Mouse (Mus musculus) heart, adult 8-10 months (tissue): ENCODE measurements at regions not wholly inside any gene's neighbourhood (a gene's known extent, or its start where the extent isn't known, plus 50 kb on each side); places are given as distances from the start of the nearest gene placed in this dataset.
"Not testable (repeated sequence)": the region's sequence is repeated elsewhere in the genome, so short reads cannot be mapped to it uniquely, and the experiment has no call there.

ENCODE experiments used
- DNase-seq: peaks from one replicate; pipeline ENCODE4 v3.0.0; 2022; ENCODE audit warnings: low spot score

DNA sequence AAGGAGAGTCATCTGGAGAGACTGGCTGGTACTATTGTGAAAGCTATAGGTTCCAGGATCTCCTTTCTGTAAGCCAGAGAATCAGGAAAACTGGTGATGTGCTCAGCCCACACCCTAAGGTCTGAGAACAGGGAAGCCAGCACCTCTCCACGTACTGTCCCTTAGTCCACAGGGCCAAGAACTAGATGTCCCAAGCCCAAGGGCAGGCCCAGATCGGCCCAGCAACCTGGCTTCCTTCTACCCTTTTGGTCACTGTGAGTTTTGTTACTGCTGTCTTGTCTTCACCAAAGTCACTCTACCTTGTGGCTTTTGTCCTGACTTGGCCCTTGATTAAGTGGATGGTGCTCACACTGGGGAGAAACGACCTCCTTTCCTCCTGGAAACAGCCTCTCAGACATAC, 107.8 kb upstream of the Spata13 start:
- DNase-seq, result no peak

DNA sequence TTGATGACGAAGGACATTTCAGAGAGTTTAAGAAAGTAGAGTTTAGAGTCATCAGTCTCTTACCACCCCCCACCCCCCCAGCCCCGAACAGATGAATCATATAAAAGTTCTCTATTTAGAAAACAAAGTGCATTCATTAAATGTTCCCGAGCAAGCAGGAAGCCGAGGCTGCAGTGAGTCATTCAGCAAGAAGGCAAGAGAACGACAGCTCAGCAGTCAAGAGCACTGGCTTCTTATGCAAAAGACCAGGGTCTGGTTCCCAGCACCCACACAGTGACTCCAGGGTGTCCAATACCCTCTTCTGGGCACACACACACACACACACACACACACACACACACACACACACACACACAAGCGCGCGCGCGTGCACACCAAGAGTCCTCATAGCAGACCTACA, 107.0 kb upstream of the Spata13 start:
- no peak for DNase-seq

DNA sequence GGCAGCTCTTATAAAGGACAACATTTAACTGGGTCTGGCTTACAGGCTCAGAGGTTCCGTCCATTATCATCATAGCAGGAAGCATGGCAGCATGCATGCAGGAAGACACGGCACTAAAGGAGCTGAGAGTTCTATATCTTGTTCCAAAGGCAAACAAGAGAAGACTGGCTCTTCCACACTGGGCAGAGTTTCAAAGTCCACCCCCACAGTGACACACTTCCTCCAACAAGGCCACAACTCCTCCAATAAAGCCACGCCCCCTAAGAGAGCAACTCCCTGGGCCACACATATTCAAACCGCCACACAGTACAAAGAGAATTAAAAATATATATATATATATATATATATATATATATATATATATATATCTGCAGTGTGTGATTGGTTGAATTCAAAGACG, 105.8 kb upstream of the Spata13 start:
- peak; percentile 50 for DNase-seq

DNA sequence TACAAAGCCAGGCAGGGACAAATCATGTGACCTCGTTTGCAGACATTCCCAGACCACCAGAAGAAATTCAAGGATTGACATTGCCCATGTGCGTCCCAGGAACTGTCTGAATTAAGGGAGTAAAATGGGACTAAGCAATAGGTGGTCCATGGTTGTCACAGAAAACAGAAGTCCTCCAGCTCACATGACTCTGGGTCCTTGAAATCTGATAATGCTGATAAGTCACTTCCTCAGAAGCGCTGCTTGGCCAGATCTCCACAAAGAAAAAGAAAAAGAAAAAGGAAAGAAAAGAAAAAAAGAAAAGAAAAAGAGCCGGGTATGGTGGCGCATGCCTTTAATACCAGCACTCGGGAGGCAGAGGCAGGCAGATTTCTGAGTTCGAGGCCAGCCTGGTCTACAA, 105.3 kb upstream of the Spata13 start:
- DNase-seq, result no peak

DNA sequence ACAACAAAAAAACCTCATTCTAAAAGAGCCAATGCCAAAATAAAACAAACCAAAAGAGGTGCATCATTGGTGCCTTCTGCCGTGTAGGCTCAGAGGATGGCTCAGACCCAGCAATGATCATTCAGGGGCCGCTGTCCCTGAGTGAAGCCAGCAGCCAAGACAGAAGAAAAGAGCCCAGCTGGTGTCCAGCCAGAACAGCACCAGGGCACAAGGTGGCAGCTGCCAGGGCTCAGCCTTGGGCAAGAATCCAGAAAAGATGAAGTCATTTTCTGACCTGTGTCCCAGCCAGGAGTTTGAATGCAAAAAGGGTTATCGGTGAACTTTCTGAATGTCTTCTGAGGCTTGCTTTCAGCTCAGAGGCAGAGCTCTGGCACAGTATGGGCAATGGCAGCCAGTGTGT, 104.8 kb upstream of the Spata13 start:
- DNase-seq, result peak; percentile 66

DNA sequence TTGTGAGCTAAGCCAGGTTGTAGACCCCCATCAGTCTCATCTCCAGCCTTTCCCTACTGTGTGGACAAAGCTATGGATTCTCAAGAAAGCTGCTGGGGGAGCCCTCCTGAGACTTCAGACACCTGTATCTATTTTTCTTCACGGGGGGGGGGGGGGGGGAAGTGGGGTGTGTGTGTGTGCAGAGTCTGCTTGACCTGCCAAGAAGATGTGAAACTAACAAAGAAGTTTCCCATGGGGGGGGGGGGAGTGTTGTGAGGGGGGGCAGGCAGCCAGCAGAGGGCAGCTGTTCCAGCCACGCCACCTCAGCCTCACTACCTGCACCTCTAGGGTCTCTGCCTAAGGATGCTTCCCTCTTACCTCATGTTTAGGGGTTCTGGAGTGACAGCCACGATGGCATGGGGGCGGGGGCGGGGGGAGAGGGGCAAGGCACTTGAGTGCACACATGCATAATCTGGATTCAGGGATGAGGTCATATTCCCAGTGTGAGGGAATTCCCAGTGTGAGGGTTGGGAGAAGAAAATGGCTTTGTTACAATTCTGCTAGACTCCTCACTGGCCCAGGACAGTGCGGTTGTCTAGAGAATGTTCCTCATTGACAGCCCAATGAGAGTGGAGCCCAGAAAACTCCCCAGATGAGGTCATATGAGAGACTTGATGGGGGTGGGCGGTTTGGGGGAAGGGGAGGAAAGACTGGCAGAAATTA, 104.0 kb upstream of the Spata13 start:
- no peak for DNase-seq

DNA sequence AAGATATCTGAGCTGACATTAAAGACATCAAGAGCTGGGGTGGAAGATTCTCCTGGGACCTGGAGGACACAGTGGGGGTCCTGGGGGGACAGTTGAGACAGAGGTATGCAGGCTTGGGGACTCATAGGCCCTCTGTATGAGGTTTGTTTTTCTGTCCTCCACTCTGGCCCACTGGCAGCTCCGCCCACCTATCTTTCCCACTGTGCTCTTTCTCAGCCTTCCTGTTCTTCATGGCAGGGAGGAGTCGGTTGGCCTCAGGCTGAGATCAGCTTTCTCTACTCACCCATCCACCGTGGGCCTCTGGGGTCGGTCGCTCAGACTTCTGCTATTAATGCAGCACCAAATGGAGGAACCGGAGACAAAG, 103.5 kb upstream of the Spata13 start:
- DNase-seq, result no peak

DNA sequence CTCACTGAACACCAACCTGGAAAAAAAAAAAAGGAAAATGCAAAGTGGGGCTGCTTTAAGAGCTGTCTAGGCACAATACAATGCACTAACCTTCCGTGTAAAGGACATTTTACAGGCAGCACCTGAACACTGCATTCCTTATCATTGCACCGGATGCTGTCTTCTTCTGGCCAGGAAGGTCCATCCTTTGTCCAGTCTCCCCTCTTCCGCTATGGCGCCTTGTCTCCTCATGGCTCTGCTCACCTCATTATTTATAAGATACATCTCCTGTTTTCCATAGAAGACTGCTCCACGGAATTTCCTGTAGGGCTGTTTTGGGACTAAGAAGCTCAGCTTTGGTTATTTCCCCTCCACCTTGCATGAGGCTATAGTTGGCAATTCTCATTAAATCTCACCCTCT, 102.8 kb upstream of the Spata13 start:
- no peak for DNase-seq

DNA sequence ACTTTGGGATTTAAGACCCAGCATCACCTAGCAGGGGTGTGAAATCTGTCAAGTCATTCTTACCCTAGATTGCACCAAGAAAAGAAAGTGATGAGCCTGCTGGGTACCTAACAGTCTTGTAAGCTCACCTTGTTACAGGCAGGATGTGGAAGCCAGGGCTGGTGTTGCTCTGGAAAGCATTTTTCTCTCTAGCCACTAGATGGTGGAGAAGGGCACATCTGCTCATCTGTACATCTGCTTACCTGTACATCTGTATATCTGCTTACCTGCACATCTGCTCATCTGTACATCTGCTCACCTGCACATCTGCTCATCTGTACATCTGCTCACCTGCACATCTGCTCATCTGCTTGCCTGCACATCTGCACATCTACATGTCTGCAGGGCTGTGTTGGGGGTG, 102.0 kb upstream of the Spata13 start:
- DNase-seq, result no peak

DNA sequence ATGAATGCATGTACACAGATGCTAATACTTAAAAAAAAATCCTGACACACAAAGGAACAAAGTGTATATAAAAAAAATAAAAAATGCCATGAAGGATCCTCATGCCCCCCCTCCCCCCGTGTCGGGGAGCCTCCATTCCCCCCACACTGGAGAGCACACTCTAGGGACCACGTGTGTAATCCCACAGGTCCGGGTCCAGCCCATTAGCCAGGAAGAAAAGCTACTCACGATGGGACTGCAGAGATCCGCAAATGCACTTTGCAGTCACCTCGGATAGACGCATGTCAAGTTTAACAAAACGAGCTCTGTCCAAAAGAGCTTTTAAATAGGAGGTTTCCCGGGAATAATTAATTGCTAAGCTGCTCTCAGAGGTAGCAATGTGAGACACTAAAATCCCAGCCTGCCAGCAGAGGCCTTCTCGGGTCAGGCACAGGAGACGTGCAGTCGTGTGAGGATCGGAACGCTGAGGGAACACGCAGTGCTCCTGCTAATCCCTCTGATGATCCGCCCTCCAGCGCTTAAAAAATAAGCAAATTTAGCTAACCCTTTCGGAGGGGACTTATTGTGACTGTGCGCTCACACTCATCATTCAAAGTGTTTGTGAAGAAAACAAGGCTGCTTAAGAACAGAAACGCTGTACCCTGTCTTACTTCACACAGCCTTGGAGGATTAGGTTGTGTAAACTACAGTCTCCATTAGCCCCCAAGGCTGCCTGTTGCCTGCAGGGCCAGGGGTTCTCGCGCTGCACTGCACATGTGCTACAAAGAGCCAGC, 100.2 kb upstream of the Spata13 start:
- DNase-seq, result no peak

DNA sequence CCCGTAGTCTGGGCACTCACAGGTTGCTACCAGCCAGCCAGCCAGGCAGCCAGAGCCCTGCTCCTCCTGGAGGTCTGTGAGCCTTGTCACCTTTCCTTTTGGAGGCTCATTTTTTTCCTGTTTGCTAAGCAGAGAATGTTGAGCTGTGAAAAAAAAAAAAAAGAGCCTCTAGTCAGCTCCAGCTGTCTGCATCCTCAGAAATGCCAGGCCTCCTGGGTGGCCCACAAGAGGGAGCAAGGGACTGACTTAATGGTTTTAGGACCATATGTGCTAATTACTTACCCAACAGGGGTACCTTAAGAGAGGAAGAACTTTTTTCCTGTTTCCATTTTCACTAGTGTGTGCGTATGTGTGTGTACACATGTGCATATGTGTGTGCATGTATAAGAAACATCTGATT, 94.8 kb upstream of the Spata13 start:
- DNase-seq, result no peak

DNA sequence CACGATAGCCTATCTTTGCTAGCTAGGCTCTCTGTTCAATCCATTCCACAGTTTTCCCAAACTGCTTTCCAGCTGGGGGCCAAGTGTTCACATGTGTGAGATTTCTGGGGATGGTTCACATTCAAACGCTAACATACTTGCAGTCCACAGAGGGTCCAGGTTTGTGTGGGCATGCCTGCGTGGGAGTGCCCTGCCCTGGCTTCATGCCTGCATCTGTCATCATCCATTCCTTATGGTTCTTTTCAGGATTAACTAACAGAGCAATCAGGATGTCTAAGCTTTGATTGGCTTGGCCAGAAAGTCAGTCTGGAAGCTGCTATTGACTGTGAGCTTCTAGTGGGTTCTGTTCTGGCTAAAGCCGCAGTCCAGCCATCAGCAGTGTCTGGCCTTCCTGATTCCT, 93.7 kb upstream of the Spata13 start:
- DNase-seq, result no peak

DNA sequence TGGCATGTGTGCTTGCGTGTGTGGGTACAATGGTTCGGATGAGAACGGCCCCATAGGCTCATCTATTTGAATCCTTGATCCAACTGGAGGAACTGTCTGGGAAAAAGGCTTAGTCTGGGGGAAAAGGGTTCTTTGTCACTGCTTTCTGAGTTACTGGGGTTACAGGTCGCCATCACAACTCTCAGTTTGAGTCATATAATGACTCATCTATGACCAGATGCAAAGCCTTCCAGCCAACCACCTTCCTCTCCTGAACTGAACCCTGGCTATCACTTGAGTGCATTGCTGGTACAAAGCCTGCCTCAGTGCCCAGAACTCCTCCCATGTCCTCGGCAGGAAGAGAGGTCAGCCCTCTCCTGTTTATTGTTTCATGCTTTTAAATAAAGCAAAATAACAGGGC, 92.2 kb upstream of the Spata13 start:
- no peak for DNase-seq

DNA sequence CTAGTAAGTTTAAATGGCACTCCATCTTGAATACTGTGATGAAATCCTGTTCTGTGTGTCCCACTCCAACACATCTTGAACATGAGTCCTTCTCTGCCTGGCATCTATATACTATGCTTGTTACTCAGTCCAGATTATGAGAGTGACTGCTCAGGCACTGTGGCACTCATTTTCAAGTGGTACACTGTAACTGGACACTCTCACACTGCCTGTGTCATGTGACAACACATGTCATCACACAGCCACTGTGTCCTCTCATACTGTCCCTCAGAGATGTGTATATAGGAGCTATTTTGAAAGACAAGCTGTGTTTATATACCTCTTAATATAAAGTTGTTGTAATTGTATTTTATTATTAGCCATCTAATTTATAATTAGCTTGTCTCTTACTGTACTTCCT, 89.0 kb upstream of the Spata13 start:
- no peak for DNase-seq

DNA sequence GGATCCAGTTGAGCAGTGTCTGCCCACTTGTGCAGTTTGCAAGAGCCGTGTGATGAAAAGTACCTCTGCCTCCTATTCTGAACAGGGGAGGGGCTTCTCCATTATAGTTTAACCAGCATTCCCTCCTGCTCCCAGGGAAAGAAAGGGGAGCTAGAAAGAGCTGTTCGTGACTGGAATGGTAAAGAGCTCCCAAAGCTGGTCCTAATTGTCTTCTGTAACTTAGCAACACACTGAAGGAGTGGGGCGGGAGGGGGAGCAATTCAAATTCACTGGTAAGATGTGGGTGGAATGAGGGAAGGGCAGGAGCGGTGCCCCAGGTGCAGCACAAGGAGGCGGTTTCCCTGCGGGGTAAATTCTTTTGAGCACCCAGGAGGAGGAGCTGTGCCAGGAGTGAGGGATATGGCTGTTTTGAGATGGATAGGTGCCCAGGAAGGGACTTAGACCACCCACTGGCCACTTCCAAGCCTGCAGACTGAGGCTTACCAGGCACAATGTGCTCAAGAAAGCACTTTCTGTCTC, 79.5 kb upstream of the Spata13 start:
- DNase-seq, result no peak

DNA sequence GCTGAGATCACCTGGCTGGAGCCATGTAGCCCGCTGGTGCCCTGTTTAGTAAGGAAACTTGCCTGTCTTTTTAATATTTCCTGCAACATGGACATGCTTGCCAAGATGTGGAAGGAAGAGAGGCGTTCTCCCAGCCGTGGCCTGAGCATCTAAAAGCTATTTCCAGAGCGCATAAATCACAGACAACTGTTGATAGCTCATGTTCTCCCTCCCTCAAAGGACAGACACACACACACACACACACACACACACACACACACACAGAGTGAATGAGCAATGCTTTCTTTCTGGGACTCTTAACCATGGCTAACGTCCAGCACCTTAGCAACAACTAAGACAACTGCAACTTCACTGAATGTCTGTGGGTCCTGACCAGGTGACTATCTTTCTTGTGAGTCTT, 77.3 kb upstream of the Spata13 start:
- peak; percentile 15 for DNase-seq

DNA sequence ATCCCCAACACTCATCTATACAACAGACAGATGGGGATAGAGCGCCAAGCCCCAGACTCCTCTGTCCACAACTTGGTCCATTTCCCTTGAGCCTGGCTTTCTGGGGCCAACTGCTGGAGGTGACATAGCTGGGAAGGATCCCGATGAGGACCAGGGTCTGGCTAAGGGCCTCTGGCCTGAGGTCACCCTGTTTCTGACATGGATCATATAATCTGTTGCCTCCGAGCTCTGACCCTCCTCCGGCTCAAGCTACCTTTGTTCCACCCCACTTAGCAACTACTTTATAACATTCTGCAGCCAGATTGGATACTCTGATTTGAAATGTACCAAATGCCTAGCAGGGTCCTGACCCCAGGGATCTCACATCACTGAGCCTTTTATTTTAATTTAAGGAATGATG, 76.8 kb upstream of the Spata13 start:
- no peak for DNase-seq

DNA sequence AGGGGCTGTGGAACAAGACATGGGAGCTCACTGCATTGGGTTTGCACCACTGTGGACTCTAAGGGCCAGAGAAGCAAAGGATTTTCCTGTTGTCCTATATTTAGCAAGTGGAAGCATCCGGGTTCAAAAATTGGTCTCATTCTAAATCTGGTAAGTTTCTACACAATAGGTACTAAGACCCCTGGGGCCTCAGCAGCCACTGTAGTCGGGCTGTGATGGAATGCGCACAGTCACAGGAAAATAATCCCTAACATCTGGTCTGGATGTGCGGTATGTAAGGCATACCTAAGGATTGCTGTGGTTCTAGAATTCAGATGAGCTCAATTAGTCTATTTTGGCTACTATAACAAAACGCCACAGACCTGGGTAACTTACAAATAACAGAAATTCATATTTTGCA, 74.4 kb upstream of the Spata13 start:
- no peak for DNase-seq

DNA sequence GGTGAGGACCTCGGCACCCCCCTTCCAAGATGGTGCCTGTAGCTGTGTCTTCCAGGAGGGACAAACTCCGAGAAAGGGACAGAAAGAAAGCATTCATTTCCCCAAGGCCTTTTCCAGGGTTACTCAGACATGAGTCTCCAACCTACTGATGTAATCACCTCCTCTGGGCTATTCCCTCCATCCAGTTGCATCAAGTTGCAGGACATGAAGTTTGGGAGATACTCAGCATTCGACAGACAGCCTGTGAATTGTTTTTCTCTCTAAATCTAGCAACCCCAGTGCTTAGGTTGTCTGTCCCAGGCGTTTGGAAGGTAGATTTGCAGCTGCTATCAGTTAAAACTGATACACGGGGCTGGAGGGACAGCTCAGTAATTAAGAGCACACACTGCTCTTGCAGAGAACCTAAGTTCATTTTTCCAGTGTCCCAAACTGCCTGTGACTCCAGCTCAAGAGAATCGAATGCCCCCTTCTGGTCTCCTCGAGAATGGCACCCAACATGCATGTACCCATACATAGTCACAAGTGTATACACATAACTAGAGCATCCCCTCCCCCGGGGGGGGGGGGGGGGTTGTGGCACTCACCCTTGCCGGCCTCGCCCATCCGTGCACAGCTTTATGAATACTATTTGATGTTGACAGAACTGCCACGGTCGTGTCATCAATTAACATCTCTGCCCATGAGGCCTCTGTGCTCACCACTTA, 73.8 kb upstream of the Spata13 start:
- DNase-seq, result no peak

DNA sequence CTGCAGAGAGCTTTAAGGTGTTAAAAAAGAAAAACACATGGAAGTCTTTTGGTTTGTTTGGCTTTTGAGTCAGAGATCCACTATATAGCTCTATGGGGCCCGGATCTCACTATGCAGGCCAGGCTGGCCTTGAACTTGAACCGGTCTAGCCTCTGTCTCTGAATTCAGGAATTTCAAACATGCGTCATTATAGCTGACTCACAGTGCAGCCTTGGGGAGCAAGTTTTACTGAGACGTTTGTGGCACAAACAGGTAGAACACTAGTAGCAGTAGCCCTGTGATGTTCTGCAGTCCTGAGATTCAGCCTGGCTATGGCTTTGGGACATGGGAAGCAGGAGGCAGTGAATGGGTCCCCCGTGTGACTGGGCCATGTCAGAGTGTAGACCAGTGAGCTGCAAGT, 57.5 kb upstream of the Spata13 start:
- no peak for DNase-seq

DNA sequence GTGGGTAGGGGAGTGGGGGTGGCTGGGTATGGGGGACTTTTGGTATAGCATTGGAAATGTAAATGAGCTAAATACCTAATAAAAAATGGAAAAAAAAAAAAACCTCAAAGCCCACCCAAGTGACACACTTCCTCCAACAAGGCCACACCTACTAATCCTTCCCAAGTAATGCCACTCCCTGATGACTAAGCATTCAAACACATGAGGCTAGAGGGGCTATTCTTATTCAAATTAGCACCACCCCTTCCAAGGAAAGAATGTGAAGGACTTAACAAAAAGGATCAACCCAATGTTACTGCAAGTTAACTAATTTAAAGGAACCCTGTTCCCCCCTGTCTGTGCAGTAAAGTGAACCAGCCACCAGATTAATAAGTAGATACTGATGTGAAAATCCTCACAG, 53.7 kb upstream of the Spata13 start:
- DNase-seq, result not testable (repeated sequence)
